Mouse (Mus musculus) limb, embryonic 14.5 days (tissue): ENCODE results near the gene Nodal. TPM values are rescaled to one million over a fixed set of nuclear protein-coding genes. Genes with fewer than 3 reads are reported as not detected.

Source experiments
- ATAC-seq: fragments of 200-750 bp; cut with Nextera tagmentation; 2 replicates; pipeline ENCODE4 v1.8.0; 2017; ENCODE audit warnings: low read depth, moderate number of reproducible peaks, moderate TSS enrichment; ENCODE audit not compliant: low FRiP score
- DNase-seq: peaks from one replicate; pipeline ENCODE4 v3.0.0-alpha.2; 2015; ENCODE audit warnings: low spot score
- H3K27ac ChIP-seq: fragments of 300-500 bp; sonication (generic); replicated peaks from 2 replicates; pipeline ENCODE4 v1.5.1; 2014; ENCODE audit warnings: low read depth, mild to moderate bottlenecking, low read length, moderate library complexity, mixed read lengths
- H3K27me3 ChIP-seq: fragments of 300-500 bp; sonication (generic); 2 replicates; pipeline ENCODE4 v1.6.1; 2014; ENCODE audit warnings: low read length, mixed read lengths; ENCODE audit not compliant: control insufficient read depth, insufficient read depth
- H3K36me3 ChIP-seq: fragments of 300-500 bp; sonication (generic); 2 replicates; pipeline ENCODE4 v1.6.1; 2014; ENCODE audit warnings: mild to moderate bottlenecking, low read length, moderate library complexity, mixed read lengths; ENCODE audit not compliant: control insufficient read depth, insufficient read depth
- H3K4me1 ChIP-seq: fragments of 300-500 bp; sonication (generic); 2 replicates; pipeline ENCODE4 v1.6.1; 2014; ENCODE audit warnings: antibody characterized with exemption, low read length, mixed read lengths; ENCODE audit not compliant: control insufficient read depth, insufficient read depth
- H3K4me2 ChIP-seq: fragments of 300-500 bp; sonication (generic); replicated peaks from 2 replicates; pipeline ENCODE4 v1.6.1; 2014; ENCODE audit warnings: low read depth, mild to moderate bottlenecking, low read length, moderate library complexity; ENCODE audit not compliant: severe bottlenecking
- H3K4me3 ChIP-seq: fragments of 300-500 bp; sonication (generic); replicated peaks from 2 replicates; pipeline ENCODE4 v1.5.1; 2014; ENCODE audit warnings: low read length
- H3K9ac ChIP-seq: fragments of 300-500 bp; sonication (generic); 2 replicates; pipeline ENCODE4 v1.6.1; 2014; ENCODE audit warnings: mild to moderate bottlenecking, low read depth, low read length, moderate library complexity; ENCODE audit not compliant: severe bottlenecking
- H3K9me3 ChIP-seq: fragments of 300-500 bp; sonication (generic); 2 replicates; pipeline ENCODE4 v1.6.1; 2016; ENCODE audit warnings: low read length; ENCODE audit not compliant: control insufficient read depth
- POLR2A ChIP-seq: fragments of 200-500 bp; IDR thresholded peaks from 2 replicates; pipeline ENCODE4 v1.8.0; 2012; ENCODE audit warnings: inconsistent platforms, mild to moderate bottlenecking, moderate library complexity, borderline replicate concordance; ENCODE audit not compliant: insufficient read depth, insufficient read length; ENCODE audit errors: extremely low read depth
- WGBS: fragments of 180-500 bp; shearing (Covaris S2); extraction: QIAGEN DNeasy Blood & Tissue Kit; methylation state at CpG from one replicate; pipeline ENCODE4 v1.1.7; 2014; 5-methylcytosine and 5-hydroxymethylcytosine counted together
- polyA plus RNA-seq, 2 experiments: library from polyadenylated mRNA; depleted of rRNA in 1 of 2; stranded (reverse) in 1 of 2; unstranded in 1 of 2; fragments of >200 nt; fragmentation: Nextera tagmentation in 1 of 2; extraction: Ambion mirVana in 1 of 2; gene quantifications; 2 replicates each; pipeline versions ENCODE4 v1.2.1 to v1.2.3; 2012 to 2014

Nodal gene
- polyA plus RNA-seq, 2 experiments: 0.16 to 0.19 TPM

- Histone ChIP-seq H3K27me3 (no peaks in the 10 kb centered on the region), H3K27ac (no peak overlapping the region), H3K9me3 (no peaks in the 10 kb centered on the region)
These were observed 19.6 kb upstream of the Nodal start for GRCm38 (mm10) chr10:61398125-61398524.

GRCm38 (mm10) chr10:61399156-61399734 lies 18.5 kb upstream of the Nodal start:
- DNase-seq (peak; percentile 84), ATAC-seq (peak; percentile 76; the same call in 1 of the 2 replicates)
- 22% methylated on average over 12 of the region's 13 CpGs for WGBS
- no peaks in the 10 kb centered on the region for H3K36me3 ChIP-seq
- no peaks in the 10 kb centered on the region for H3K4me1 ChIP-seq
- no peak overlapping the region for H3K27ac ChIP-seq
- no peak overlapping the region for H3K9ac ChIP-seq
- H3K4me3 ChIP-seq: no peak overlapping the region
- no peaks in the 10 kb centered on the region for H3K27me3 ChIP-seq
- no peak for TF ChIP-seq POLR2A
- no peaks in the 10 kb centered on the region for H3K9me3 ChIP-seq
- H3K4me2 ChIP-seq: no peak overlapping the region

More at GRCm38 (mm10) chr10:61398125-61398524, 19.6 kb upstream of the Nodal start:
- no peak overlapping the region for H3K4me3 ChIP-seq
- 42% methylated on average over 3 of the region's 3 CpGs for WGBS
- TF ChIP-seq POLR2A: no peak
- no peaks in the 10 kb centered on the region for H3K36me3 ChIP-seq
- no peak overlapping the region for H3K4me2 ChIP-seq
- ATAC-seq (no peak), DNase-seq (no peak)
- no peak overlapping the region for H3K9ac ChIP-seq
- H3K4me1 ChIP-seq: no peaks in the 10 kb centered on the region

GRCm38 (mm10) chr10:61400407-61400806 lies 17.4 kb upstream of the Nodal start:
- no peaks in the 10 kb centered on the region for H3K36me3 ChIP-seq
- no peak overlapping the region for H3K27ac ChIP-seq
- 85% methylated on average over 5 of the region's 5 CpGs for WGBS
- TF ChIP-seq POLR2A: no peak
- peaks cover 2% of the 10 kb centered on the region; the same call in 1 of the 2 replicates for H3K27me3 ChIP-seq
- DNase-seq (no peak), ATAC-seq (no peak)
- H3K9me3 ChIP-seq: no peaks in the 10 kb centered on the region
- no peaks in the 10 kb centered on the region for H3K4me1 ChIP-seq
- no peak overlapping the region for H3K9ac ChIP-seq
- H3K4me3 ChIP-seq: no peak overlapping the region
- no peak overlapping the region for H3K4me2 ChIP-seq

GRCm38 (mm10) chr10:61402480-61402879 lies 15.3 kb upstream of the Nodal start:
- no peak overlapping the region for H3K4me2 ChIP-seq
- no peak for ATAC-seq
- TF ChIP-seq POLR2A: no peak
- H3K4me1 ChIP-seq: no peaks in the 10 kb centered on the region
- no peak overlapping the region for H3K9ac ChIP-seq
- H3K4me3 ChIP-seq: no peak overlapping the region
- H3K36me3 ChIP-seq: no peaks in the 10 kb centered on the region
- DNase-seq: no peak
- no peaks in the 10 kb centered on the region for H3K9me3 ChIP-seq
- H3K27me3 ChIP-seq: peaks cover 7% of the 10 kb centered on the region; the same call in 1 of the 2 replicates
- WGBS: 70% methylated on average over 5 of the region's 5 CpGs
- H3K27ac ChIP-seq: no peak overlapping the region

- Histone ChIP-seq H3K4me1 (no peaks in the 10 kb centered on the region), H3K9me3 (no peaks in the 10 kb centered on the region), H3K9ac (no peak overlapping the region), H3K4me2 (no peak overlapping the region), H3K36me3 (no peaks in the 10 kb centered on the region), H3K27me3 (peaks cover 7% of the 10 kb centered on the region; the same call in 1 of the 2 replicates), H3K27ac (no peak overlapping the region), H3K4me3 (no peak overlapping the region)
- no peak for DNase-seq
- 92% methylated on average over 2 of the region's 2 CpGs for WGBS
- TF ChIP-seq POLR2A: no peak
- ATAC-seq: no peak
These were observed 14.9 kb upstream of the Nodal start for GRCm38 (mm10) chr10:61402911-61403310.
